12 mouse cellular contexts compared by ENCODE assay signal in the genomic region with DNA sequence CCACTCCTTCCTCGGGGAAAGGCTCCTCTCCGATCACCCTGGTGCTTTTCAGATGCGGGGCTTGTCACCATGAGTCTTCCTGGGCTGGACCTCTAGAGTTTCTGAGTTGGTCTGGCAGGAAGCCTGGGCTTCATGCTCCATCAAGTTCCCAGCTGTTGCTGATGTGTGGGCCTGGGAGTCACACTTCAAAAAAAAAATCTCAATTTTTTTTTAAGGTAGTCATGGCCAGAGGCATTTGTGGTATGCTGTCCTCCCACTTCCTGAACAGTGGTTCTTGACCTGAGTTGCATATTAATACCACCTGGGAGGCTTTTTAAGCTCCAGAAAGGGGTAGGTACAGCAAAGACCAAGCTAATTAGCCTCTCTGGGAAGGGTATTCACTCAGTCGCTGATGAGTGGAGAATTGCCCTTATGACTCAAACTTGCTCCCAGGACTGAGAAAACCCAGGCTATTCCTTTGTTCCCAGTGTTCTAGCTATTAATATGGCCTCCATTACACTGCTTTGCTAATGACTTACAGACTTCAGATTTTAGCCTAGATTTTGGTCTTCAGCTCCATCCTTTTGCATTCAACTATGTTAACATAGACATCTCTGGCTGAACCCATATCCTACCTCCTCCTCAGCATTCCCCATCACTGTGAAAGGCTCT. TPM values are rescaled to one million over a fixed set of nuclear protein-coding genes. Genes with fewer than 3 reads are reported as not detected.
DNase-seq lines count a peak whose midpoint lies in the region; ATAC-seq lines count a peak whose summit lies in the region.
"Had no signal": no experiment of that assay in that cellular context is flagged by ENCODE, and none has a peak within 500 bp of the region (broad histone marks: within the 10 kb centered on the region; RNA-seq: fewer than 3 reads in every experiment).

No protein-coding gene starts in this region.

- H3K27ac ChIP-seq in heart, embryonic 12.5 days (ENCODE audit: poor library complexity, severe bottlenecking) = no peak overlapping the region
- peak overlapping the region; percentile 51 for H3K27ac ChIP-seq in kidney, embryonic 16.5 days (ENCODE audit: low read length)
- H3K27ac ChIP-seq in hindbrain, embryonic 12.5 days = no peak overlapping the region
- no peak overlapping the region for H3K27ac ChIP-seq in hindbrain, embryonic 14.5 days
- H3K27ac ChIP-seq: heart, embryonic 13.5 days had no signal

- no peak overlapping the region for H3K4me3 ChIP-seq in heart, embryonic 12.5 days
- H3K4me3 ChIP-seq in kidney, embryonic 16.5 days (ENCODE audit: low read length) = no peak overlapping the region
- H3K4me3 ChIP-seq in hindbrain, embryonic 12.5 days = no peak overlapping the region
- no peak overlapping the region for H3K4me3 ChIP-seq in hindbrain, embryonic 14.5 days (replicated peaks; ENCODE audit: low read length)
- H3K4me3 ChIP-seq: heart, embryonic 13.5 days had no signal

- no peaks in the 10 kb centered on the region for H3K36me3 ChIP-seq in heart, embryonic 12.5 days
- H3K36me3 ChIP-seq in kidney, embryonic 16.5 days (ENCODE audit: insufficient read depth, low read length) = no peaks in the 10 kb centered on the region
- no peaks in the 10 kb centered on the region for H3K36me3 ChIP-seq in hindbrain, embryonic 12.5 days
- no peaks in the 10 kb centered on the region for H3K36me3 ChIP-seq in hindbrain, embryonic 14.5 days (replicated peaks; ENCODE audit: control insufficient read depth, insufficient read depth)
- H3K36me3 ChIP-seq: heart, embryonic 13.5 days had no signal

- peak; percentile 34 to 58 for DNase-seq in heart, adult 18-20 months
- DNase-seq in forelimb bud, embryonic 11.5 days (ENCODE audit: low read depth, low spot score) = peak; percentile 56
- DNase-seq in lung, postnatal 10 days = peak; percentile 50
- no peak for DNase-seq in MN1 (ENCODE audit: low spot score)
- no peak for DNase-seq in hindbrain, embryonic 14.5 days (ENCODE audit: low spot score)
- DNase-seq: right cerebral cortex, postnatal 14 days; thymus, postnatal 14 days had no signal

- no peak for ATAC-seq in heart, embryonic 12.5 days (ENCODE audit: insufficient number of reproducible peaks, low FRiP score)
- ATAC-seq in kidney, embryonic 16.5 days (ENCODE audit: low FRiP score, low TSS enrichment) = peak; percentile 86
- no peak for ATAC-seq in hindbrain, embryonic 12.5 days (ENCODE audit: low FRiP score)
- no peak for ATAC-seq in hindbrain, embryonic 14.5 days (ENCODE audit: low FRiP score)
- ATAC-seq: CD4-positive, CD25-positive, alpha-beta regulatory T cell, adult 4 months had no signal

- H3K27me3 ChIP-seq in heart, embryonic 12.5 days (replicated peaks) = no peaks in the 10 kb centered on the region
- no peaks in the 10 kb centered on the region for H3K27me3 ChIP-seq in kidney, embryonic 16.5 days (ENCODE audit: insufficient read depth, low read length)
- H3K27me3 ChIP-seq in hindbrain, embryonic 12.5 days = no peaks in the 10 kb centered on the region
- H3K27me3 ChIP-seq in hindbrain, embryonic 14.5 days (ENCODE audit: control insufficient read depth, insufficient read depth, low read length) = no peaks in the 10 kb centered on the region
- H3K27me3 ChIP-seq: heart, embryonic 13.5 days had no signal

- H3K4me2 ChIP-seq in heart, embryonic 12.5 days = no peak overlapping the region
- H3K4me2 ChIP-seq in kidney, embryonic 16.5 days (replicated peaks; ENCODE audit: low read depth, low read length) = peak overlapping the region; percentile 15; the same call in 1 of the 2 replicates
- H3K4me2 ChIP-seq in hindbrain, embryonic 12.5 days (replicated peaks) = no peak overlapping the region
- no peak overlapping the region for H3K4me2 ChIP-seq in hindbrain, embryonic 14.5 days (replicated peaks)
- H3K4me2 ChIP-seq: heart, embryonic 13.5 days had no signal

- H3K9ac ChIP-seq in heart, embryonic 12.5 days = no peak overlapping the region
- H3K9ac ChIP-seq in kidney, embryonic 16.5 days (replicated peaks; ENCODE audit: low read length) = no peak overlapping the region
- H3K9ac ChIP-seq in hindbrain, embryonic 12.5 days = no peak overlapping the region
- H3K9ac ChIP-seq in hindbrain, embryonic 14.5 days = no peak overlapping the region
- H3K9ac ChIP-seq: heart, embryonic 13.5 days had no signal

- H3K4me1 ChIP-seq in heart, embryonic 12.5 days (replicated peaks) = no peaks in the 10 kb centered on the region
- H3K4me1 ChIP-seq in kidney, embryonic 16.5 days (ENCODE audit: insufficient read depth, low read length) = peaks cover 31% of the 10 kb centered on the region
- H3K4me1 ChIP-seq in hindbrain, embryonic 12.5 days = no peaks in the 10 kb centered on the region
- H3K4me1 ChIP-seq in hindbrain, embryonic 14.5 days (replicated peaks; ENCODE audit: control insufficient read depth, insufficient read depth, low read length) = no peaks in the 10 kb centered on the region
- H3K4me1 ChIP-seq: heart, embryonic 13.5 days had no signal

- whole genome bisulfite sequencing in heart, embryonic 12.5 days = 63% methylated on average over 4 of the region's 4 CpGs
- 7% methylated on average over 4 of the region's 4 CpGs for WGBS in kidney, embryonic 16.5 days
- WGBS in hindbrain, embryonic 12.5 days = 46% methylated on average over 4 of the region's 4 CpGs
- 54% methylated on average over 4 of the region's 4 CpGs for WGBS in hindbrain, embryonic 14.5 days

- H3K9me3 ChIP-seq in heart, embryonic 12.5 days (replicated peaks) = no peaks in the 10 kb centered on the region
- H3K9me3 ChIP-seq in kidney, embryonic 16.5 days (ENCODE audit: low read length) = no peaks in the 10 kb centered on the region
- H3K9me3 ChIP-seq in hindbrain, embryonic 12.5 days (replicated peaks) = no peaks in the 10 kb centered on the region
- H3K9me3 ChIP-seq in hindbrain, embryonic 14.5 days (ENCODE audit: control insufficient read depth, low read length) = no peaks in the 10 kb centered on the region
- H3K9me3 ChIP-seq: heart, embryonic 13.5 days had no signal

RNA-seq across cellular contexts. Expression of gene St8sia2, which starts 52.1 kb away (rescaled TPM):
- under 1 TPM; 0.10 to 0.23 TPM for total RNA-seq in heart, adult 18-20 months (2021)
- polyA plus RNA-seq in heart, embryonic 12.5 days (2016; fragmentation: Nextera tagmentation; extraction: Ambion mirVana) = 3.3 and 4.1 TPM in 2 replicates
- 9.2 and 13.7 TPM in 2 replicates for polyA plus RNA-seq in kidney, embryonic 16.5 days (2015; fragmentation: Nextera tagmentation; extraction: Ambion mirVana)
- polyA plus RNA-seq in hindbrain, embryonic 12.5 days (2016; fragmentation: Nextera tagmentation; extraction: Ambion mirVana) = 60.2 and 69.5 TPM in 2 replicates
- 104 and 111 TPM in 2 replicates for polyA plus RNA-seq in hindbrain, embryonic 14.5 days (2014; fragmentation: Nextera tagmentation; extraction: Ambion mirVana)
- polyA plus RNA-seq: CD4-positive, CD25-positive, alpha-beta regulatory T cell, adult 4 months had no signal

Comparison
In these comparisons a context has a peak if more than half of its experiments do, and no peak if none do; other contexts are left out.
1. DNase-seq: peak in heart, adult 18-20 months (2 of 2), forelimb bud, embryonic 11.5 days (single experiment) and lung, postnatal 10 days (single experiment); none in MN1 (single experiment) and hindbrain, embryonic 14.5 days (single experiment).